Mouse (Mus musculus): ENCODE results near the gene Zfp326. TPM values are rescaled to one million over a fixed set of nuclear protein-coding genes. Genes with fewer than 3 reads are reported as not detected.
A peak's percentile ranks its signal among the peaks of the same experiment; 100 is the strongest.
"Not testable (repeated sequence)": the region's sequence is repeated elsewhere in the genome, so short reads cannot be mapped to it uniquely, and the experiment has no call there.

Zfp326 gene
- 23.0 and 24.4 TPM in 2 replicates for polyA plus RNA-seq (2012; rRNA removed)

- peak; percentile 84 for DNase-seq (ENCODE audit: low spot score)
Observed at GRCm38 (mm10) chr5:105876068-105876924, at the start of gene Zfp326. Gene Zfp326 (plus strand): TSS chr5:105876565.

GRCm38 (mm10) chr5:105826916-105827510 lies 49.4 kb upstream of the Zfp326 start:
- DNase-seq (ENCODE audit: low spot score), result no peak

GRCm38 (mm10) chr5:105828050-105828449 lies 48.3 kb upstream of the Zfp326 start:
- DNase-seq (ENCODE audit: low spot score), result no peak

- DNase-seq (ENCODE audit: low spot score), result no peak
Observed at GRCm38 (mm10) chr5:105829008-105829586, 47.3 kb upstream of the Zfp326 start.

- DNase-seq (ENCODE audit: low spot score), result no peak
Observed at GRCm38 (mm10) chr5:105832140-105832539, 44.2 kb upstream of the Zfp326 start.

GRCm38 (mm10) chr5:105833923-105834322 lies 42.4 kb upstream of the Zfp326 start:
- no peak for DNase-seq (ENCODE audit: low spot score)

GRCm38 (mm10) chr5:105836006-105836405 lies 40.4 kb upstream of the Zfp326 start:
- DNase-seq (ENCODE audit: low spot score), result no peak

- no peak for DNase-seq (ENCODE audit: low spot score)
Observed at GRCm38 (mm10) chr5:105839740-105840310, 36.5 kb upstream of the Zfp326 start.

GRCm38 (mm10) chr5:105844044-105844753 lies 32.2 kb upstream of the Zfp326 start:
- DNase-seq (ENCODE audit: low spot score), result no peak

- DNase-seq (ENCODE audit: low spot score), result no peak
Observed at GRCm38 (mm10) chr5:105845041-105845440, 31.3 kb upstream of the Zfp326 start.

GRCm38 (mm10) chr5:105847726-105848125 lies 28.6 kb upstream of the Zfp326 start:
- no peak for DNase-seq (ENCODE audit: low spot score)

- no peak for DNase-seq (ENCODE audit: low spot score)
Observed at GRCm38 (mm10) chr5:105849222-105849621, 27.1 kb upstream of the Zfp326 start.

- DNase-seq (ENCODE audit: low spot score), result no peak
Observed at GRCm38 (mm10) chr5:105849643-105850042, 26.7 kb upstream of the Zfp326 start.

- DNase-seq (ENCODE audit: low spot score), result no peak
Observed at GRCm38 (mm10) chr5:105853271-105853670, 23.1 kb upstream of the Zfp326 start.

GRCm38 (mm10) chr5:105857486-105857885 lies 18.9 kb upstream of the Zfp326 start:
- DNase-seq (ENCODE audit: low spot score), result no peak

- no peak for DNase-seq (ENCODE audit: low spot score)
Observed at GRCm38 (mm10) chr5:105858754-105859694, 17.3 kb upstream of the Zfp326 start.

GRCm38 (mm10) chr5:105859716-105860460 lies 16.5 kb upstream of the Zfp326 start:
- DNase-seq (ENCODE audit: low spot score), result no peak

GRCm38 (mm10) chr5:105860461-105860835 lies 15.9 kb upstream of the Zfp326 start:
- DNase-seq (ENCODE audit: low spot score), result no peak

- no peak for DNase-seq (ENCODE audit: low spot score)
Observed at GRCm38 (mm10) chr5:105861616-105862015, 14.7 kb upstream of the Zfp326 start.

GRCm38 (mm10) chr5:105865110-105865628 lies 11.2 kb upstream of the Zfp326 start:
- not testable (repeated sequence) for DNase-seq (ENCODE audit: low spot score)
